Mouse (Mus musculus) neural tube, embryonic 11.5 days (tissue): Measurements from ENCODE around the gene Dusp28. TPM values are rescaled to one million over a fixed set of nuclear protein-coding genes. Genes with fewer than 3 reads are reported as not detected.

Source experiments
- ATAC-seq: fragments of 200-750 bp; cut with Nextera tagmentation; 2 replicates; pipeline ENCODE4 v1.8.0; 2017; ENCODE audit warnings: moderate number of reproducible peaks, mild to moderate bottlenecking, moderate TSS enrichment, moderate library complexity; ENCODE audit not compliant: insufficient read depth, low FRiP score, low TSS enrichment
- DNase-seq: peaks from one replicate; pipeline ENCODE4 v3.0.0-alpha.2; 2015; ENCODE audit warnings: low spot score
- H3K27ac ChIP-seq: fragments of 300-500 bp; sonication (generic); 2 replicates; pipeline ENCODE4 v1.5.1; 2014; ENCODE audit warnings: low read depth, mild to moderate bottlenecking, low read length
- H3K27me3 ChIP-seq: fragments of 300-500 bp; sonication (generic); 2 replicates; pipeline ENCODE4 v1.6.1; 2014; ENCODE audit warnings: mild to moderate bottlenecking, low read length, mixed read lengths; ENCODE audit not compliant: control insufficient read depth, insufficient read depth
- H3K36me3 ChIP-seq: fragments of 300-500 bp; sonication (generic); 2 replicates; pipeline ENCODE4 v1.6.1; 2014; ENCODE audit warnings: mild to moderate bottlenecking, low read length, moderate library complexity, mixed read lengths; ENCODE audit not compliant: control insufficient read depth, insufficient read depth
- H3K4me1 ChIP-seq: fragments of 300-500 bp; sonication (generic); 2 replicates; pipeline ENCODE4 v1.6.1; 2014; ENCODE audit warnings: low read length, mixed read lengths; ENCODE audit not compliant: control insufficient read depth, insufficient read depth
- H3K4me2 ChIP-seq: fragments of 300-500 bp; sonication (generic); 2 replicates; pipeline ENCODE4 v1.6.1; 2014; ENCODE audit warnings: low read depth, mild to moderate bottlenecking, moderate library complexity
- H3K4me3 ChIP-seq: fragments of 300-500 bp; sonication (generic); 2 replicates; pipeline ENCODE4 v1.5.1; 2014; ENCODE audit warnings: low read depth, low read length
- H3K9ac ChIP-seq: fragments of 300-500 bp; sonication (generic); 2 replicates; pipeline ENCODE4 v1.6.1; 2014; ENCODE audit warnings: mild to moderate bottlenecking, low read length
- H3K9me3 ChIP-seq: fragments of 300-500 bp; sonication (generic); 2 replicates; pipeline ENCODE4 v1.6.1; 2016; ENCODE audit warnings: low read length; ENCODE audit not compliant: control insufficient read depth
- WGBS: fragments of 180-500 bp; shearing (Covaris S2); extraction: QIAGEN DNeasy Blood & Tissue Kit; methylation state at CpG from one replicate; pipeline ENCODE4 v1.1.7; 2014; 5-methylcytosine and 5-hydroxymethylcytosine counted together
- polyA plus RNA-seq: library from polyadenylated mRNA; unstranded; fragments of >200 nt; fragmentation: Nextera tagmentation; extraction: Ambion mirVana; gene quantifications from 2 replicates; pipeline ENCODE4 v1.2.1, GENCODE M21; 2014

Gene Dusp28
- polyA plus RNA-seq, 1 experiment from 2014 or later = 8.6 TPM

DNA sequence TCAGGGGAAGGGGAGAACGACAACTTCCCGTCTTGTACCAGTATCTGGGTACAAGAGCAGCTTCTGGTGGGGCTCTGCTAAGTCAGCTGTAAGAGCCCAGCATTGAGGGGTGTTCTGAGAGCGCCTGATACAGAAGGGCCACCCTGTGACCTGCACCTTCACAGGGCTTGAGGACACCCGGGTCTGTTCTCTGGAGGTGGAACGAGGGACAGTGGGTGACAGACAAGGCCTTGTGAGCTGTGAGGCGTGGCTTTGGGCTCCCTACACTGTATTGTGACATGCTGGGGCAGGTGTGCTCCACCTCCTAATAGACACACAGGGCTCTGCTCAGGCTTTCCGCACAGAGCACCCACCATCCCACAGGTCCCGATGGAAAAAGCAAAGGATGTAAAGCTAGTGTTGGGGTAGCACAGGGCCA lies 4.9 kb downstream of the Dusp28 start:
- Histone ChIP-seq H3K4me3 (peak overlapping the region; percentile 68), H3K9ac (peak overlapping the region; percentile 87), H3K27ac (no peak overlapping the region), H3K9me3 (no peaks in the 10 kb centered on the region), H3K4me1 (peaks cover 28% of the 10 kb centered on the region), H3K27me3 (no peaks in the 10 kb centered on the region), H3K36me3 (peaks cover 7% of the 10 kb centered on the region), H3K4me2 (peak overlapping the region; percentile 94)
- WGBS = 48% methylated on average over 8 of the region's 8 CpGs
- peak; percentile 31 for DNase-seq
- no peak for ATAC-seq

DNA sequence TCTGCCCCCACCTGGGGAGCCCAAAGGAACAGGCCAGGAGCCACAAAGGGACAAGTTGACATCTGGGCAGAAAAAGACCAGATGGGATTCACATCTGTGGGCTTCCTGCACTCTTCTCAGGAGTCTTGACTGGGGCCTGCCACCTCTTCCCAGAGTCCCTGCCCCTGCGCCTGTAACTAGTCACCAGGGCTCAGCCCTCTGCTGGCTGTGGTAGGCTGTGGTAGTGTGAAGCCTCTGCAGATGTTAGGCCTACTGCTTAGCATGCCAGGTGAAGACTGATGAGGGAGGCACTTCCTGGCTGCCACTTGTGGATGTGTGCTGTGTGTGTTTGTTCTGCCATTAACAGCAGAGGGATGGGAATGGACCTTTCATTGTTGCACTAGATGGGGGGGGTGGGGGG lies 5.5 kb downstream of the Dusp28 start:
- WGBS = 36% methylated on average over 1 of the region's 1 CpGs
- Histone ChIP-seq H3K27ac (no peak overlapping the region), H3K27me3 (no peaks in the 10 kb centered on the region), H3K4me2 (peak overlapping the region; percentile 94), H3K4me1 (peaks cover 28% of the 10 kb centered on the region), H3K36me3 (peaks cover 13% of the 10 kb centered on the region), H3K4me3 (peak overlapping the region; percentile 68; the same call in 1 of the 2 replicates), H3K9ac (peak overlapping the region; percentile 87), H3K9me3 (no peaks in the 10 kb centered on the region)
- ATAC-seq (no peak), DNase-seq (peak; percentile 32)

DNA sequence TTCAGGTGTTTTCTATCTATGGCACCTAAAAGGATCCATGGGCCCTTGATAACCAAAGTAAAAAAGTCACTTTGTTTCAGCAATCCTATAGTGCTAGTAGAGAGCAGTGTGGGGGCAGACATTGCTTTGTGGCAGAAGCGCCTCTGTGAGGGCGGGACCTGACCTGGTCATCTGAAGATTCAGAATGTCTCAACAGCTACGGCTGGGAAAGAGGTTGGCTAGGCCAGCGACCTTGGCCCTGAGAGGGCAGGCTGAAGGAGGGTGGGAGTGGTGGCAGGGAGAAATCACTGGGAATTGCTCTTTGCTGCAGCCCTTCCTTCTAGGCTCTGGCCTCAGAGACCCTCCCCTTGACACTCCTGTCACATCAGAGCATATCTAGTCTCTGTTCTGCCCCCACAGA lies 7.5 kb downstream of the Dusp28 start:
- no peak overlapping the region for H3K4me2 ChIP-seq
- H3K27me3 ChIP-seq = no peaks in the 10 kb centered on the region
- H3K27ac ChIP-seq = no peak overlapping the region
- no peaks in the 10 kb centered on the region for H3K9me3 ChIP-seq
- DNase-seq = no peak
- peaks cover 24% of the 10 kb centered on the region for H3K36me3 ChIP-seq
- ATAC-seq = no peak
- peaks cover 23% of the 10 kb centered on the region for H3K4me1 ChIP-seq
- 83% methylated on average over 4 of the region's 4 CpGs for WGBS
- no peak overlapping the region for H3K4me3 ChIP-seq
- H3K9ac ChIP-seq = no peak overlapping the region

DNA sequence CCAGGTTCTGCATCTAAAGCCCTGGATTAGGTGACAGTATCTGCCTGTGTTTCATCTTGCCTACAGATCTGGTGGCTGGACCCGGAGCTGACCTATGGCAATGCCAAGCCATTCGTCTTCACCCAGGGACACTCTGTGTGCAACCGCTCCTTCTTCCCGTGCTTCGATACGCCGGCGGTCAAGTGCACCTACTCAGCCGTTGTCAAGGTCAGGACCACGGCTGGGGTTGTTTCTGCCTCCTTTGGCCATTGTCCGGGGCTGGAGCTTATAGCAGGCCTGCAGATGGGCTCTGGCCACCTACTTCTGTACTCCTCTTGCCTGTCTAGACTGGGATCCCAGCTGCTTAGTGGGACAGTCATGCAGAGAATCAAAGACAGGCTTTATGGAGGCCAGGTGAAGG lies 8.2 kb downstream of the Dusp28 start:
- H3K9ac ChIP-seq = no peak overlapping the region
- H3K27ac ChIP-seq = no peak overlapping the region
- DNase-seq (no peak), ATAC-seq (no peak)
- H3K27me3 ChIP-seq = no peaks in the 10 kb centered on the region
- H3K36me3 ChIP-seq = peaks cover 28% of the 10 kb centered on the region
- 93% methylated on average over 11 of the region's 11 CpGs for WGBS
- no peak overlapping the region for H3K4me3 ChIP-seq
- no peak overlapping the region for H3K4me2 ChIP-seq
- H3K9me3 ChIP-seq = no peaks in the 10 kb centered on the region
- peaks cover 20% of the 10 kb centered on the region for H3K4me1 ChIP-seq

DNA sequence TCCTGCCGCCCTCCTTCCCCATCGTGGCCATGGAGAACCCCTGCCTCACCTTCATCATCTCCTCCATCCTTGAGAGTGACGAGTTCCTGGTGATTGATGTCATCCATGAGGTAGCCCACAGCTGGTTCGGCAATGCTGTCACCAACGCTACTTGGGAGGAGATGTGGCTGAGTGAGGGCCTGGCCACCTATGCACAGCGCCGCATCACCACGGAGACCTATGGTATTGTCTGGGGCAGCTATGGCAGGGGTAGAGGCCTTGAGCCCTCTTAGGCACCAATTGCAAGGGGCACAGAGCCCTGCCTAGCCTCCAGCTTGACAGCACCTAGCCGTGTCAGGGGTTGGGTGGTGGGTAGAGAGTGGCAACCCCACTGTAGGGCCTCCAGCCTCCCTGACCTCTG lies 9.9 kb downstream of the Dusp28 start:
- ATAC-seq (no peak), DNase-seq (no peak)
- Histone ChIP-seq H3K27ac (no peak overlapping the region), H3K9me3 (no peaks in the 10 kb centered on the region), H3K27me3 (no peaks in the 10 kb centered on the region), H3K4me2 (no peak overlapping the region), H3K4me1 (peaks cover 13% of the 10 kb centered on the region), H3K4me3 (no peak overlapping the region), H3K36me3 (peaks cover 28% of the 10 kb centered on the region), H3K9ac (no peak overlapping the region)
- WGBS = 95% methylated on average over 9 of the region's 9 CpGs

DNA sequence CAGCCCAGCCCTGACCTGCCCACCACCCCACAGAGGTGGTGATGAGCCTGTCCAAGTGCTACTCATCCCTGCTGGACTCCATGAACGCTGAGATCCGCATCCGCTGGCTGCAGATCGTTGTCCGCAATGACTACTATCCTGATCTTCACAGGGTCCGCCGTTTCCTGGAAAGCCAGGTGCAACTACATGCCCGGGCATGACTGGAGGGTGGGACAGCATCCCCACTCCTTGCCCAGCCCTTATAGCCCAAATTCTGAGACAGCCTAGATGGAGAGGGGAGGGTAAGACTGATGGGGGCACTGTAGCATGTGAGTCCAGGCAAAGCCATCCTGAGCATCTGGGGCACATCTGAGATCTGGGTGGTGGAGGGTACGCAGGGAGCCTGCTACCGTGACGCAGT lies 12.4 kb downstream of the Dusp28 start:
- 97% methylated on average over 11 of the region's 11 CpGs for WGBS
- ATAC-seq = no peak
- Histone ChIP-seq H3K4me2 (no peak overlapping the region), H3K9me3 (no peaks in the 10 kb centered on the region), H3K27ac (no peak overlapping the region), H3K4me1 (no peaks in the 10 kb centered on the region), H3K4me3 (no peak overlapping the region), H3K27me3 (no peaks in the 10 kb centered on the region), H3K36me3 (peaks cover 28% of the 10 kb centered on the region), H3K9ac (no peak overlapping the region)
- DNase-seq = no peak

DNA sequence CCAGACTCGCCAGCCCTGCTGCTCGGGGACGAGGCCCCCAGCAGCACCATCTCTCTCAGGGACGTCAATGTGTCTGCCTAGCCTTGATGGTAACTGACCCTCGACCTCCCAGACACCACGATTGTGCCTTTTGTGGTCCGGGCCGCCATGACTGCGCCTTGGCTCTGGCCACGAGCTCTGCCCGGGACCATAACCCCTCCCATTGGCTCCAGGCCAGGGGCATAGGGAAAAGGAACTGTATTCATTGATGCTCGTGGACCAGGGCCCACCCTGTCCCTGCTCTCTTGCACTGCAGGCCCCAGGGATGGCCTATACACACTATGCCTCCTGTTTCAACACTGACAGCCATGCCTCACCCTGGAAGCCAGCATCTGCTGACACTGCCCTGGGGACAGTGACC lies 13.0 kb downstream of the Dusp28 start:
- H3K4me1 ChIP-seq = no peaks in the 10 kb centered on the region
- no peak overlapping the region for H3K27ac ChIP-seq
- WGBS = 90% methylated on average over 12 of the region's 12 CpGs
- no peak overlapping the region for H3K9ac ChIP-seq
- H3K9me3 ChIP-seq = no peaks in the 10 kb centered on the region
- H3K4me3 ChIP-seq = no peak overlapping the region
- no peaks in the 10 kb centered on the region for H3K27me3 ChIP-seq
- H3K4me2 ChIP-seq = no peak overlapping the region
- H3K36me3 ChIP-seq = peaks cover 28% of the 10 kb centered on the region
- no peak for DNase-seq
- ATAC-seq = no peak

DNA sequence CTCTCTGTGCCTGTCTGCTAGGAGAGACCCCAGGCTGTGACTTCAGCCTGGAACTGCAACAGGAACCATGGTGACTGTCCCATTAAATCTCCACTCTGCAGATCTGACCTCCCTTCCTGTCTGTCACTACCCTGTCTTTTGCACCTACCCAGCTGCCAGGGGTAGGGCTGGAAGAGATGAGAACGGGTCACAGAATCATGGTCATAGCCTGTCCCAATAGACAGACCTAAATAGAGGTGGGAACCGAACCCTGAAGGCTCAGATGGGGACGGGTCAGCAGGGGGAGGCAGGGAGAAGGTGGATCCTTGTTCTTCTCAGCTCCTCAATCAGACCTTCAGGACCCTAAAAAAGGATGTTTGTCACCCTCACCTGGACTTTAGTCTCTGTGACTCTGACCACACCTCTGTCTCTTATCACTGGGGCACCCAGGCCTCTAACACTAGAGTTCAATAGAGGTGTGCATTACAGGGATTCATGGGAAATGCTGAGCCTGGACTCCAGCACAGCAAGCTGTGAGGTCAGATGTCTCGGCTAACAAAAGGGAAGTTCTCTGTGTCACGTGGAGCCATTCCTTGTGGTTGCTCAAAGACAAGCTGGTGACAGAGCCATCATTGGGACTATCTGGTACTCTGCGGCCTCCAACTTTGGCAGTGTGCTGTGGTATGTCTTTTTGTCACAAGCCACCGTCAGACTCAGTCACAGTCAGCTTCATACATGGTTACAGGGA lies 13.9 kb downstream of the Dusp28 start:
- H3K36me3 ChIP-seq = peaks cover 25% of the 10 kb centered on the region
- no peak overlapping the region for H3K4me3 ChIP-seq
- no peak overlapping the region for H3K4me2 ChIP-seq
- no peak overlapping the region for H3K9ac ChIP-seq
- no peak for DNase-seq
- no peak for ATAC-seq
- no peaks in the 10 kb centered on the region for H3K27me3 ChIP-seq
- H3K4me1 ChIP-seq = no peaks in the 10 kb centered on the region
- WGBS = 86% methylated on average over 7 of the region's 7 CpGs
- H3K27ac ChIP-seq = no peak overlapping the region
- no peaks in the 10 kb centered on the region for H3K9me3 ChIP-seq

DNA sequence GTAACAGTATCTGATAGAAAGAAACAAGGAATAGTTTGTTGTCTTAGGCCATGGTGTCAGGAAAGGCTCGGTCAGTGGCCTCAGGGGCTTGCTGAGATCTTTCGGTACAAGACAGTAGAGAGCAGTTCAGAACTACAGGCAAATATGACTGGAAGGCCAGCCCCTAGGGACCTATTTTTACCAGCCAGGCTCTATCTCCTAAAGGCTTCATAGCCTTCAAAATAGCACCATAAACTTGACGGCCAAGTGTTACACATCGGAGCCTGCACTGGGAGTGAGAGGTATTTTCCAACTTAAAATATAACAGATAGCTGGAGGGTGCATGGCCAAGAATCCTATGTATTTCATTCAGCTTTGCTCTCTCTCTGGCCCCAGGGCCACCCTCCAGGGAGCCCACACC lies 14.7 kb downstream of the Dusp28 start:
- H3K9me3 ChIP-seq = no peaks in the 10 kb centered on the region
- H3K9ac ChIP-seq = no peak overlapping the region
- WGBS = 84% methylated on average over 4 of the region's 4 CpGs
- ATAC-seq (no peak), DNase-seq (no peak)
- H3K4me3 ChIP-seq = no peak overlapping the region
- H3K36me3 ChIP-seq = peaks cover 22% of the 10 kb centered on the region
- no peaks in the 10 kb centered on the region for H3K27me3 ChIP-seq
- no peaks in the 10 kb centered on the region for H3K4me1 ChIP-seq
- no peak overlapping the region for H3K4me2 ChIP-seq
- H3K27ac ChIP-seq = no peak overlapping the region
